Mouse (Mus musculus) lung, adult 2 months (tissue): ENCODE measurements around the gene Snx30. TPM values are rescaled to one million over a fixed set of nuclear protein-coding genes. Genes with fewer than 3 reads are reported as not detected.

Experiments
- DNase-seq: peaks from one replicate; pipeline ENCODE4 v3.0.0; 2022
- H3K4me1 ChIP-seq: fragments of 200-500 bp; 2 replicates; pipeline ENCODE4 v1.6.1; 2011; ENCODE audit warnings: low read length; ENCODE audit not compliant: control insufficient read depth, insufficient read depth
- H3K4me3 ChIP-seq: fragments of 200-500 bp; replicated peaks from 2 replicates; pipeline ENCODE3; 2011; ENCODE audit warnings: low read depth, mild to moderate bottlenecking, control low read depth, low read length; ENCODE audit errors: extremely low read depth
- CTCF ChIP-seq: fragments of 200-500 bp; IDR thresholded peaks from 2 replicates; pipeline ENCODE4 v1.5.1; 2011; ENCODE audit warnings: mild to moderate bottlenecking, low read length, control low read depth; ENCODE audit not compliant: insufficient read depth
- POLR2A ChIP-seq: fragments of 200-500 bp; IDR thresholded peaks from 2 replicates; pipeline ENCODE4 v1.6.1; 2011; ENCODE audit warnings: low read depth, mild to moderate bottlenecking, control low read depth, low read length, borderline replicate concordance; ENCODE audit errors: extremely low read depth
- WGBS: fragments of 180-500 bp; shearing (Covaris S2); methylation state at CpG from one replicate; pipeline ENCODE4 v1.1.7; 2018; 5-methylcytosine and 5-hydroxymethylcytosine counted together
- polyA plus RNA-seq: library from polyadenylated mRNA; depleted of rRNA; stranded (reverse); fragments of >200 nt; gene quantifications from 2 replicates; pipeline ENCODE4 v1.2.3, GENCODE M21; 2012

Gene Snx30
- polyA plus RNA-seq, 1 experiment = 7.0 TPM

- TF ChIP-seq POLR2A (no peak), CTCF (peak; percentile 89)
- WGBS = 46% methylated on average over 2 of the region's 2 CpGs
- Histone ChIP-seq H3K4me1 (peaks cover 5% of the 10 kb centered on the region), H3K4me3 (no peak overlapping the region)
- DNase-seq = peak; percentile 81
These were observed 44.5 kb downstream of the Snx30 start for GRCm38 (mm10) chr4:59850181-59850580.

- TF ChIP-seq CTCF (no peak), POLR2A (no peak)
- H3K4me3 ChIP-seq = no peak overlapping the region
- peaks cover 5% of the 10 kb centered on the region for H3K4me1 ChIP-seq
- DNase-seq = no peak
- WGBS = 68% methylated on average over 5 of the region's 5 CpGs
These were observed 45.4 kb downstream of the Snx30 start for GRCm38 (mm10) chr4:59850886-59851623.

GRCm38 (mm10) chr4:59853155-59853554 is 47.5 kb downstream of the Snx30 start:
- Histone ChIP-seq H3K4me3 (no peak overlapping the region), H3K4me1 (peaks cover 5% of the 10 kb centered on the region)
- 85% methylated on average over 7 of the region's 7 CpGs for WGBS
- no peak for DNase-seq
- TF ChIP-seq CTCF (no peak), POLR2A (no peak)

- peaks cover 6% of the 10 kb centered on the region for H3K4me1 ChIP-seq
- no peak for TF ChIP-seq CTCF
- TF ChIP-seq POLR2A = no peak
- H3K4me3 ChIP-seq = no peak overlapping the region
- DNase-seq = no peak
- 52% methylated on average over 16 of the region's 16 CpGs for whole genome bisulfite sequencing
These were observed 54.2 kb downstream of the Snx30 start for GRCm38 (mm10) chr4:59859693-59860425.

- Histone ChIP-seq H3K4me1 (peaks cover 6% of the 10 kb centered on the region), H3K4me3 (no peak overlapping the region)
- WGBS = 82% methylated on average over 2 of the region's 2 CpGs
- no peak for TF ChIP-seq POLR2A
- no peak for DNase-seq
These were observed 54.8 kb downstream of the Snx30 start for GRCm38 (mm10) chr4:59860431-59860830.

GRCm38 (mm10) chr4:59861871-59862270 is 56.2 kb downstream of the Snx30 start:
- peaks cover 6% of the 10 kb centered on the region for H3K4me1 ChIP-seq
- TF ChIP-seq CTCF = no peak
- TF ChIP-seq POLR2A = no peak
- DNase-seq = no peak
- WGBS = 57% methylated on average over 4 of the region's 4 CpGs
- no peak overlapping the region for H3K4me3 ChIP-seq

GRCm38 (mm10) chr4:59862335-59862734 is 56.7 kb downstream of the Snx30 start:
- peaks cover 6% of the 10 kb centered on the region for H3K4me1 ChIP-seq
- DNase-seq = no peak
- 71% methylated on average over 1 of the region's 1 CpGs for WGBS
- no peak for TF ChIP-seq POLR2A
- no peak for TF ChIP-seq CTCF
- no peak overlapping the region for H3K4me3 ChIP-seq

GRCm38 (mm10) chr4:59863869-59864268 is 58.2 kb downstream of the Snx30 start:
- peaks cover 6% of the 10 kb centered on the region for H3K4me1 ChIP-seq
- 49% methylated on average over 6 of the region's 6 CpGs for WGBS
- no peak overlapping the region for H3K4me3 ChIP-seq
- no peak for TF ChIP-seq CTCF
- TF ChIP-seq POLR2A = no peak
- DNase-seq = no peak

- peaks cover 6% of the 10 kb centered on the region for H3K4me1 ChIP-seq
- TF ChIP-seq POLR2A (no peak), CTCF (no peak)
- no peak for DNase-seq
- H3K4me3 ChIP-seq = no peak overlapping the region
- WGBS = 90% methylated on average over 11 of the region's 11 CpGs
These were observed 62.4 kb downstream of the Snx30 start for GRCm38 (mm10) chr4:59868086-59868485.
